Mouse (Mus musculus) brain, adult 2 months (tissue): Measurements from ENCODE around the gene Svs6.
"Not testable (repeated sequence)": the region's sequence is repeated elsewhere in the genome, so short reads cannot be mapped to it uniquely, and the experiment has no call there.

Experiments used
- DNase-seq: peaks from one replicate; pipeline ENCODE4 v3.0.0; 2011; ENCODE audit warnings: low read depth, low spot score

Svs6 gene

GRCm38 (mm10) chr2:164316451-164316850 is at the start of gene Svs6:
Gene Svs6 (plus strand): TSS chr2:164316751.
- not testable (repeated sequence) for DNase-seq

- no peak for DNase-seq
Observed at GRCm38 (mm10) chr2:164278359-164278758, 38.2 kb upstream of the Svs6 start, which contains the start of gene Svs4. Gene Svs4 (minus strand): TSS chr2:164278459.

- not testable (repeated sequence) for DNase-seq
Observed at GRCm38 (mm10) chr2:164288968-164289367, 27.6 kb upstream of the Svs6 start, which contains the start of gene Svs3a. Gene Svs3a (plus strand): TSS chr2:164289268.

GRCm38 (mm10) chr2:164312599-164312998 is 4.0 kb upstream of the Svs6 start:
- DNase-seq = peak; percentile 61

GRCm38 (mm10) chr2:164315460-164315859 is 1.1 kb upstream of the Svs6 start:
- peak; percentile 32 for DNase-seq

GRCm38 (mm10) chr2:164320983-164321382 is 4.4 kb downstream of the Svs6 start:
- DNase-seq = no peak

- DNase-seq = not testable (repeated sequence)
Observed at GRCm38 (mm10) chr2:164332440-164332839, 15.9 kb downstream of the Svs6 start, which contains the start of gene Svs5. Gene Svs5 (plus strand): TSS chr2:164332740.

- DNase-seq = not testable (repeated sequence)
Observed at GRCm38 (mm10) chr2:164343732-164344131, 27.2 kb downstream of the Svs6 start.

- DNase-seq = peak; percentile 8
Observed at GRCm38 (mm10) chr2:164347697-164348096, 31.1 kb downstream of the Svs6 start.

GRCm38 (mm10) chr2:164348980-164349379 is 32.4 kb downstream of the Svs6 start:
- peak; percentile 16 for DNase-seq

- no peak for DNase-seq
Observed at GRCm38 (mm10) chr2:164352697-164353096, 36.1 kb downstream of the Svs6 start.

- DNase-seq = no peak
Observed at GRCm38 (mm10) chr2:164353356-164353755, 36.8 kb downstream of the Svs6 start.

GRCm38 (mm10) chr2:164356177-164356967 is 39.8 kb downstream of the Svs6 start:
- no peak for DNase-seq

GRCm38 (mm10) chr2:164358373-164358772 is 41.8 kb downstream of the Svs6 start:
- DNase-seq = peak; percentile 10

GRCm38 (mm10) chr2:164359031-164359430 is 42.5 kb downstream of the Svs6 start:
- DNase-seq = no peak

- DNase-seq = no peak
Observed at GRCm38 (mm10) chr2:164359668-164360067, 43.1 kb downstream of the Svs6 start.

- DNase-seq = no peak
Observed at GRCm38 (mm10) chr2:164360974-164361657, 44.6 kb downstream of the Svs6 start.

GRCm38 (mm10) chr2:164366947-164367346 is 50.4 kb downstream of the Svs6 start:
- no peak for DNase-seq
